Mouse (Mus musculus): ENCODE results near the gene Znrd1as.

- no peak for TF ChIP-seq CTCF (IDR thresholded peaks at IDR 0.05; ENCODE audit: low read depth)
- TF ChIP-seq EP300 (IDR thresholded peaks at IDR 0.05; ENCODE audit: low read depth) = no peak
These were observed 44.3 kb downstream of the Znrd1as start for GRCm38 (mm10) chr17:37002364-37003330.
